Mouse (Mus musculus) heart, postnatal 25 days (tissue): ENCODE data around the gene Rps5. TPM values are rescaled to one million over a fixed set of nuclear protein-coding genes. Genes with fewer than 3 reads are reported as not detected.

Experiments used
- total RNA-seq, 2 experiments: library from RNA; stranded (reverse); gene quantifications; 2 replicates each; pipeline ENCODE4 v1.2.3; 2021

Gene Rps5
- total RNA-seq, 2 experiments from 2014 or later: 507 to 542 TPM

Other genes starting within 250 kb of the Rps5 start
- not detected for gene Vmn2r55, start 237.3 kb upstream of the Rps5 start, total RNA-seq
- not detected for gene Vmn2r56, start 187.3 kb upstream of the Rps5 start, total RNA-seq
- under 1 TPM; 0.48 to 0.91 TPM for gene Zscan18, start 118.7 kb upstream of the Rps5 start, total RNA-seq
- gene Zfp329, start 103.4 kb upstream of the Rps5 start, total RNA-seq: 1 to 10 TPM; 6.6 to 7.1 TPM
- 10 to 100 TPM; 14.1 to 16.3 TPM for gene Zfp110, start 87.5 kb upstream of the Rps5 start, total RNA-seq
- 1 to 10 TPM; 3.2 to 4.0 TPM for gene Zfp128, start 41.1 kb upstream of the Rps5 start, total RNA-seq
- gene Zscan22, start 24.5 kb upstream of the Rps5 start, total RNA-seq: 1 to 10 TPM; 5.2 to 6.2 TPM
- under 1 TPM; 0.21 to 0.22 TPM for gene Rnf225, start 5.1 kb downstream of the Rps5 start, total RNA-seq
- gene Zfp324, start 43.5 kb downstream of the Rps5 start, total RNA-seq: 1 to 10 TPM; 3.2 to 4.6 TPM
- 1 to 10 TPM; 2.5 to 3.0 TPM for gene Zfp446, start 55.6 kb downstream of the Rps5 start, total RNA-seq
- gene Slc27a5, start 75.9 kb downstream of the Rps5 start, total RNA-seq: not detected
- 10 to 100 TPM; 86.8 to 96.2 TPM for gene Trim28, start 76.8 kb downstream of the Rps5 start, total RNA-seq
- 10 to 100 TPM in 1 of 2 experiments, 1 to 10 TPM in 1; 7.3 to 10.9 TPM for gene Zbtb45, start 87.7 kb downstream of the Rps5 start, total RNA-seq
- 100 to 1,000 TPM; 120 to 122 TPM for gene Chmp2a, start 112.5 kb downstream of the Rps5 start, total RNA-seq
- 100 to 1,000 TPM; 190 to 199 TPM for gene Ube2m, start 116.0 kb downstream of the Rps5 start, total RNA-seq
- under 1 TPM; 0.39 to 0.48 TPM for gene Mzf1, start 132.5 kb downstream of the Rps5 start, total RNA-seq
- not detected for gene Vmn1r85, start 172.9 kb downstream of the Rps5 start, total RNA-seq
- gene Vmn1r86, start 197.6 kb downstream of the Rps5 start, total RNA-seq: not detected
- not detected for gene Vmn1r87, start 217.9 kb downstream of the Rps5 start, total RNA-seq
- gene Vmn1r88, start 237.3 kb downstream of the Rps5 start, total RNA-seq: under 1 TPM; 0.03 to 0.05 TPM